Mouse (Mus musculus) erythroid progenitor cell, adult 5-6 weeks (primary cell): ENCODE results near the gene Cd163. TPM values are rescaled to one million over a fixed set of nuclear protein-coding genes. Genes with fewer than 3 reads are reported as not detected.

Experiments
- ATAC-seq: replicated peaks from 2 replicates; pipeline ENCODE4 v1.8.0; 2016; ENCODE audit warnings: moderate number of reproducible peaks, mild to moderate bottlenecking, moderate TSS enrichment, inconsistent platforms; ENCODE audit not compliant: poor library complexity, low FRiP score, severe bottlenecking
- total RNA-seq, 2 experiments: library from RNA; stranded (forward) in 1 of 2; stranded (reverse) in 1 of 2; fragments of 150-400 nt in 1 of 2; fragments of 186-747, 209-891 nt in 1 of 2; gene quantifications; 2 replicates each; pipeline versions ENCODE4 v1.2.3 to v1.2.4; 2015 to 2017; ENCODE audit warnings: low replicate concordance in 2 of 2

Gene Cd163
- total RNA-seq, 2 experiments from 2014 or later: 8.4 to 27.2 TPM

GRCm38 (mm10) chr6:124353246-124353645 lies 48.8 kb downstream of the Cd163 start:
- ATAC-seq: no peak

- ATAC-seq: no peak
Observed at GRCm38 (mm10) chr6:124358953-124359352, 54.5 kb downstream of the Cd163 start.

- ATAC-seq: no peak
Observed at GRCm38 (mm10) chr6:124360549-124360948, 56.1 kb downstream of the Cd163 start.

- ATAC-seq: no peak
Observed at GRCm38 (mm10) chr6:124364328-124364727, 59.9 kb downstream of the Cd163 start.

GRCm38 (mm10) chr6:124373584-124374206 lies 69.2 kb downstream of the Cd163 start:
- ATAC-seq: no peak

GRCm38 (mm10) chr6:124374683-124375082 lies 70.2 kb downstream of the Cd163 start:
- ATAC-seq: no peak

- peak; percentile 96 for ATAC-seq
Observed at GRCm38 (mm10) chr6:124375435-124375884, 71.0 kb downstream of the Cd163 start.

GRCm38 (mm10) chr6:124376311-124376710 lies 71.9 kb downstream of the Cd163 start:
- ATAC-seq: peak; percentile 68

GRCm38 (mm10) chr6:124377494-124378255 lies 73.2 kb downstream of the Cd163 start:
- ATAC-seq: no peak

- ATAC-seq: no peak
Observed at GRCm38 (mm10) chr6:124379331-124379730, 74.9 kb downstream of the Cd163 start.

Other genes starting within 250 kb of the Cd163 start
- not detected in 2 replicates for gene Vmn2r27, start 72.8 kb upstream of the Cd163 start, total RNA-seq (2015; ENCODE audit: low replicate concordance)
- not detected in 2 replicates for gene Vmn2r27, start 72.8 kb upstream of the Cd163 start, total RNA-seq (2017; ENCODE audit: low replicate concordance)
- gene Pex5, start 110.4 kb downstream of the Cd163 start, total RNA-seq (2015; ENCODE audit: low replicate concordance): 0.84 and 5.0 TPM in 2 replicates
- gene Pex5, start 110.4 kb downstream of the Cd163 start, total RNA-seq (2017; ENCODE audit: low replicate concordance): 3.7 and 6.3 TPM in 2 replicates
- gene Clstn3, start 160.1 kb downstream of the Cd163 start, total RNA-seq (2015; ENCODE audit: low replicate concordance): 6.1 TPM in 1 of 2 replicates, not detected in the other
- gene Clstn3, start 160.1 kb downstream of the Cd163 start, total RNA-seq (2017; ENCODE audit: low replicate concordance): 0.68 and 1.0 TPM in 2 replicates
- gene C1rl, start 188.5 kb downstream of the Cd163 start, total RNA-seq (2015; ENCODE audit: low replicate concordance): 1.8 and 4.2 TPM in 2 replicates
- 0.39 and 0.91 TPM in 2 replicates for gene C1rl, start 188.5 kb downstream of the Cd163 start, total RNA-seq (2017; ENCODE audit: low replicate concordance)
- gene C1ra, start 207.7 kb downstream of the Cd163 start, total RNA-seq (2015; ENCODE audit: low replicate concordance): 5.4 TPM in 1 of 2 replicates, not detected in the other
- 0.51 and 2.4 TPM in 2 replicates for gene C1ra, start 207.7 kb downstream of the Cd163 start, total RNA-seq (2017; ENCODE audit: low replicate concordance)
- 0.84 TPM in 1 of 2 replicates, not detected in the other for gene C1s1, start 237.7 kb downstream of the Cd163 start, total RNA-seq (2015; ENCODE audit: low replicate concordance)
- 1.4 TPM in 1 of 2 replicates, not detected in the other for gene C1s1, start 237.7 kb downstream of the Cd163 start, total RNA-seq (2017; ENCODE audit: low replicate concordance)